Mouse (Mus musculus) brain, embryonic 14.5 days (tissue): ENCODE data around the gene Rarres1.

Experiments
- CTCF ChIP-seq: fragments of 200-500 bp; IDR thresholded peaks from 2 replicates; pipeline ENCODE4 v1.5.1; 2012; ENCODE audit warnings: inconsistent platforms, mild to moderate bottlenecking, moderate library complexity, borderline replicate concordance; ENCODE audit not compliant: insufficient read depth, insufficient read length; ENCODE audit errors: extremely low read depth
- POLR2A ChIP-seq: fragments of 200-500 bp; IDR thresholded peaks from 2 replicates; pipeline ENCODE4 v1.6.1; 2012; ENCODE audit warnings: mild to moderate bottlenecking, inconsistent platforms, borderline replicate concordance; ENCODE audit not compliant: poor library complexity, insufficient read depth, insufficient read length, severe bottlenecking; ENCODE audit errors: extremely low read depth

DNA sequence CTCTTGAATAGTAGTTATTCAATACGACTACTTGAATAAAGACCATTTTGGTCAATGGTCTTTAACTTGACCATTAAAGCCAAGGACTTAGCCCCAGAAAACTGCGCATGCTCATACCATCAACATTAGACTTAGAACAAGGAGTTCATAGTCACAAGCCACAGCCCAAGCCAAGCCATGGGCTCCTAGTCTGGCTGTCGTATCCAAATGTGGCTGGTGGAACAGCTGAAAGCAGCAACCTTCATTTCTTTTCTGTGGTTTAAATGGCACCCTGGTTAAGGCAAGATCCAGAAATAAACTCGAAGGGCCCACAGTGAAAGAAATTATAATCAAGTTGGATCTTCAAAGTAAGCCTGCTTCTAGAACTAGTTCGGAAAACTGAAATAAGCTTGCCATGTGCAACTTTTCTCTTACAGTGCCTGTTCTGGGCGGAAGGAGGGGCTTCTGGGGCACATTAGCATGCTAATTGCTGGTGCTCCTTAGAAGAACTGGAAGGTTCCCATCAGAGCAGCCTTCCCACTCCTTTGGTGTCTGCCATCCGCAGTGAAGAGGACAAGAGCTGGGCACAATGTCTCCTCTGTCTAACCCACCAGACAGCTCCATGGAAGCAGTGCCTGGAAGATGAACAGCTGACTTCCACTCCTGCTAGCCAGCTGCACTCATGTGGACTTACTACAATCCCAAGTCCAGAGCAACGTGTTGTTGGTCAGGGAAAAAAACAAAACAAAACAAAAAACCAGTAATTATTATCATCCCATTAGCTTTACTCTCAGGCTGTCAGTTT, 23.0 kb downstream of the Rarres1 start:
- no peak for TF ChIP-seq POLR2A
- no peak for TF ChIP-seq CTCF
